Mouse (Mus musculus) granulocyte monocyte progenitor cell, adult 5-6 weeks (primary cell): Measurements from ENCODE around the gene Daam1. TPM values are rescaled to one million over a fixed set of nuclear protein-coding genes. Genes with fewer than 3 reads are reported as not detected.

ENCODE experiments used
- ATAC-seq: replicated peaks from 2 replicates; pipeline ENCODE4 v1.8.0; 2016; ENCODE audit warnings: mild to moderate bottlenecking, moderate TSS enrichment, inconsistent platforms; ENCODE audit not compliant: poor library complexity, severe bottlenecking
- total RNA-seq, 2 experiments: library from RNA; stranded (forward) in 1 of 2; stranded (reverse) in 1 of 2; fragments of 200-712, 200-1000 nt in 1 of 2; fragments of >200 nt in 1 of 2; fragmentation: Nextera tagmentation in 1 of 2; gene quantifications; 2 replicates each; pipeline ENCODE4 v1.2.3; 2014 to 2017

The Daam1 gene
- total RNA-seq, 2 experiments from 2014 or later, result 9.4 to 17.8 TPM

DNA sequence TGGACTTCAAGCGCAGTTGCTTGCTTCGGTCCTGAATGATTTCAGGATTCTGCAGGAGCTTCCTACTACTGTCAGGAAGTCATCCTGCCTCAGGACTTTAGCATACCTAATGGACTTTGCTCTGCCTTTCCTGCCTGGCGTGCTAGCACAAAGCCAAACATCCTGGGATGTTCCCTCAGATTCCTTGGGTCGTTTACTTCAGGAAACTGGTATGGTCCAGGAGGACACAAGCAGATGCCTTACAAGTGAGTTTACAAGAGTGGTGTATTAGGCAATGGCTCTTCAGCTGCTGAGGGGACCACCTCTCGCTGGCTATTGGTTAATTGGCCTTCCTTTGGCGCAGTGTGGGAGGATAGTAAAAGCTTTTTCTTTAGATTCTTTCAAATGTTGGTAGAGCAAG is 23.3 kb downstream of the Daam1 start:
- ATAC-seq, result no peak

DNA sequence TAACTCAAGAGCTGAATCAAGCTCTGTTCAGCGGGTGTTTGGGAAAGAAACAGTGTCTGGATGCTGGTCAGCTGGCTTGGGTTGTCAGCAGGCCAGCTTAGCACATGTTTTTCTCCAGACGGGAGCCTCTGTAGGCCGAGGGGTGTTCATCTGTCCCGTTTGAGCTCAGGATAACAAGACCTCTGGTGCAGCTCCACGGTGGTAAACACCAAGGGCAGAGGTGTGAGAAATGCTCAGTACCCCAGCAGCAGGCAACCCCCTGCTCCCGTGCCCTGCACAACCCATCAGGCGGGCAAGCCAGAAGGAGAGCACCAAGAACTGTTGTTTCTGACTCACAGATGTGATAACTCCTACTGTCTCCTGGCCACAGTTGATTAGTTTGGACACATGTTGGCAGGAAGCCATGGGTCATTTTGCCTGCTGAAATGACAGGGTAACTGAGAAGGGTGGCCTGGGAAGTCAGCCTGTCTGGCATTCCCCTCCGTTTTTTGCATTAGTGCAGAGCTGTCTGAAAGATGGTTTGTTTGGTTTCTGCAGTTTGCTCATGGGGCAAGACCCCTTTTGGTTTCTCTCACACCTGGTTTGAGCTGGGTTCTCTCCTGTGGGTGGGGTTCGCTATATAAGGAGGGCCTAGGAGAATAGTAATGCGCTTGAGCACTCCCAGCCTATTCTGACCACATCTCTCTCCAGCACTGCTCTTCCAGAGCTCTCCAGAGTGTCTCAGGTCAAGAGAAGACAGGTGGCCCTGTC is 25.0 kb downstream of the Daam1 start:
- no peak for ATAC-seq

DNA sequence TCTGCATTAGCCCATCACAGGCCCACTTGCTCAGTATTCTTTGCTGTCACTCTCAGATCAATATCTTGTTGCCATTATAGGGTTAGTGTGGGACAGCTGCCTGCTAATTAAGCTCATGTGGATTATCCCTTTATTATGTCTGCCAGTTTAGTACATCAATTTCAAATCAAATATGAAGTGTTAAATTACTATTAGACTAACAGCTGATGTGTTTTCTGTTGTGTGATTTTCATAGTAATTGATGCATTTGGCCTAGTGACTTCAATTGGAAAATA is 25.5 kb downstream of the Daam1 start:
- ATAC-seq, result no peak

DNA sequence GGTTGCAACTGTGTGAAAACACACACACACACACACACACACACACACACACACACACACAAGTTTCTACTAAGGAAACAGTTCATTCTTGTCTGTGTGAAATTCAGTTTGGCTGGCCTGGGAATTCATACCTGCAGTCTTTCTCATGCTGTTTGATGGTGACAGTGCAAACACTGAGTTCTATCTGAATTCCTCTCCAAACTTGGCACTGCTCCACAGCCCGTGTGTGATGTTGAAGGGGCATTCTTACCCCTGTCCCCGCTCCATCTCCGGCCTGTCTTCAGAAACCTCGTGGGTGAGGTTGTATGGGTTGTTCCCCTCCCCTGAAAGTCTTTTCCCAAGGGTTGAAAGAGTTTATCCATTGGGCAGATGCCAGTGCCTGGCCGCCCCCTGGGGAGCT is 28.2 kb downstream of the Daam1 start:
- no peak for ATAC-seq

DNA sequence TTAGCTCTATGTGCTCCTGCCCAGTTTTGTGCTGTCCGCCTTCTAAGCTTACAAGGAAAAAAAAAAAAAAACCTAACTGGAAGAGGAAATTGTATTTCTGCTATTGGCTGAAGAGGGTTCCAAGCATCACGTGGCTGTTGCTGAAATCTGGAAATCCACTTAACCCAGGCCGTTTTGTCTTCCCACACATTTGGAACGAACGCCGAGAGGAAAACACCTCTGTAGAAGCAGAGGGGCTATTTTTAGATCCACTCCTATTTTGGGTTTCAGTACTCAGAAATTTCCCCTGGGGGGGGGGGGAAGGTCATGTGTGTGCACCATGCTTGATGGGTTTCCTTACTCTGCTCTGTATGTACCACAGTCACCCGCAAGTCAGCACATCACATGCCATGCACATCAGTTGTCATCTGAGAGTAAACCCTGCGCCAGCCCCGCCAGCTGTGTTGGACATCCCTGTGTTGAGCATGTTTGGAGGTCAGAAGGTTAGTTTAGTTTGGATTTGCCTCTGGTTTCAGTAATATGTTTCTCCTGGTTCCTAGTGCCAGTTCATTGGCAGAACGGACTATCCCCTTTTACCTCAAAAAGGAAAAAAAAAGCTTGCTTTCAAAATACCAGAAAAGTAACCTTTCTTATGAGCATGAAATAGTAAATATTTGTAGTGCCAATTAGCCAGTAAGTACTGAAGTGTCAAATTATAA is 33.1 kb downstream of the Daam1 start:
- ATAC-seq, result no peak

DNA sequence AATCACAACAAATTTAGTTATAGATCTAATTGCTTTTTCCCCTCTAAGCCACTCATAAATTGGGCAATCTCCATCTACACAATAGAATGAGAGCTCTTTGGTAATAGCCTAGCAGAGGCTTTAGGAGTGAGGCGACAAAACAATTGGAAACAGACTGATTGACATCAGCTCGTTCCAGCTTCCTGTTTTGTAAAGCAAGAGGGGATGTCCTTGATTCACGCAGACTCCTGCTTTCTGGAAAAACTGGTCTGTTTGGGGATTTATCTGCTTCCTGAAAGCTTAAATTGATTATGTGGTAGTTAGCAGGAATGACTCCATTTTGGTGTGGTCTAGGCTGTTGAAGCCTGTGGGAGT is 33.6 kb downstream of the Daam1 start:
- no peak for ATAC-seq

DNA sequence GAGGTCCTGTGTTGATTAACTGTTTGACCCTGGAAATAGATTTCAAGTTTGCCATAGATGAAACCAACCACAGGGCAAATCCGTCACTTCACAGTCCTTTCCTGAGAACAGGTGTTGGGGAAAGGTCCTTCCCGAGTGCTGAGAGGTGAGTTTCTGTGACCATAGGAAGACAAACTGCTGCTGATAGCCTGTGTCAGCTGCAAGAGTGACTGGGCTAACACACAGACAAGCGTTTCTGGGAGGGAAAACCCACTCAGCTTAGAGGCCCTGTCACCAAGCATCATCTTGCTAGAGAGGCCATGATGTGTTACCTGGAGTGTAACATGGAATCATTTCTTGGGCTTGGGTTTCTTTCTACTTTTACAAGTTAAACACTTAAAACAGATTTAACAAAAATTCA is 35.1 kb downstream of the Daam1 start:
- ATAC-seq, result no peak

DNA sequence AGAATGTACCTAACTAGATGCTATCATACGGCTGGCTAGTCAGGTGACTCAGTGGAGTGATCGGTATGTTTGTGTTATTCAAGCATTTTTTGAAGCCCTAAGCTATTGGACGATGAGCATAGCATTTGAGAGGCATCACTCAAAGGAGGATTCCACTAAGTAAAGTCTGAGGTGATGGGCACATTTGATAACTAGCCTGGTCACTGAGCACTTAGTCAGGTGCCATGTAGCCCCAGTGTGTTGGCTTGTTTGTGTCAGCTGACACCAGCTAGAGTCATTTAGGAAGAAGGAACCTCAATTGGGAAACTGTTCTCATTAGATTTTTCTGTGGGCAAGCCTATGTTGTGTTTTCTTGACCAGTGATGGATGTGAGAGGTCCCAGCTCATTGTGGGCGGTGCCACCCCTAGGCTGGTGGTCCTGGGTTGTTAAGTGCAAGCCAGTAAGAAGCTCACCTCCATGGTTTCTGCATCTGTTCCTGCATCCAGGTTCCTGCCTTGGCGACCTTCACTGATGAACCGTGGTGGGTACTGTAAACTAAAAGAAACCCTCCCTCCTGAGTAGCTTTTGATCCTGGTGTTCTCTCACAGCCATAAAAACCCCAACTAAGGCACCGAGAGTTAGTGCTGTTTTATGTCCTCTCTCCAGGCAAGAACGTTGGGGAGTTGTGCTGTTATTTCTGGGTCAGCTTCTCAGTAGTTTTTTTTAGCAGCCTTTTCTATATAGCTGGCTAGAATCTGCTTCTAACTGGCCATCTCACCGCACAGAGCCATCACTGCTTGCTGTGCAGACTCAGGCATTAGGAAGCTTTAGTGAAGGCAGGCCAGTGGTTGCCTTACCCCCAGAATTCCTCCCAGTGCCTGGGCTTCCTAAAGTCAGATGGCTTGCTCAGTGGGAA is 36.7 kb downstream of the Daam1 start:
- ATAC-seq, result no peak

DNA sequence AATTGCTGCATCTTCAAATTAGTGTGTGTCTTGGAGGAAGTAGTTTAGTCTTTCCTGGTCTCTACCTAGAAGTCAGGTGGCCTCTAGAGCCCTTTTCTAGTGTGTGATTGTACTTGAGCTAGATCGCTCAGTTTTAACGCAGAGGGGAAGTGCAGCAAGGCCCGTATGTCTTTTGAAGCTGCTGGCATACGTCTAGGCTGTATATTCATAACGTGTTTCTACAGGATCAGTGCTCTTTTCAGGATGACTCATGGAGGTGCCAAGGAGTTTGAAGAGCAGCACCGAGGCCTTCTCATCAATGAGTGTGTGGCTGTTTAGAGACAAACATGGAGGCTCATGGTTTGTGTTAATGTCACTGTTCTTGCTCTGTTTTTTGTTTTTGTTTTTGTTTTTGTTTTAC is 39.8 kb downstream of the Daam1 start:
- no peak for ATAC-seq

DNA sequence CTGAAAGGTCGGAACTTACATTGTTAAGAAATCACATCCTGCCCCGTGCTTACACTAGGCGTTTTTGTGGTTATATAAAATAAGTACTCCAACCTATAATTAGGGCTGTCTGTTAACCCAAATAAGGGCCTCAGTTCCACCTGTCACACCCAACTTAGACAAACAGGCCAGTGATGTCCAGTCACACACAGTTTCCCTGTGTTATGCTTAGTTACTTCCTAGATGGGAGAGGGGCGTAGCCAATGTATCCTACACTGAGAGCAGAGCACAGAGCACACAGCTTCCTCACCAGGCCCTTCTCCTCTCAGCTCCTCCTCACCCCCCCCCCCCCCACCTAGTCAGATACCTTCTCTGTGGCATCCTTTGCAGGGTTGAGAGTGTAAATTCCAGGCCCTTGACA is 41.5 kb downstream of the Daam1 start:
- ATAC-seq, result no peak; the same call in 1 of the 2 replicates

DNA sequence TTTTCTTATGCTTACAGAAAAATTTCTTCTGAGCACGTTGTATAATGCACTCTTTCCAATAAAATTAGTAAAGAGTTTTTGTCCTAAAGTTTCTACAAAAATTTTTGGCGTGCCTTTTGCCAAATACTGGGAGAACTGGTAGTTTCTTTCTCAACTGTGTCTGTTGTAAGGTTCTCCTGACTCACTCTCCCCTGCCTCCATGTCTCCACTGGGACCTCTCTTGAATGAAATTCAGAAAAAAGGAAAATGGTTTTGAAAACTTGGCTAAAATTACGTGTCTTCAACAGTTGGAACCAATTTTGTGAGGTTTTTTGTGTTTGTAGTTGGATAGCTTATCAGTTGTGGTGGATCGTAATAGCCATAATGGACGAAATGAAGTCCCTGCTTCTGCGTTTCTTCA is 43.7 kb downstream of the Daam1 start:
- no peak for ATAC-seq

DNA sequence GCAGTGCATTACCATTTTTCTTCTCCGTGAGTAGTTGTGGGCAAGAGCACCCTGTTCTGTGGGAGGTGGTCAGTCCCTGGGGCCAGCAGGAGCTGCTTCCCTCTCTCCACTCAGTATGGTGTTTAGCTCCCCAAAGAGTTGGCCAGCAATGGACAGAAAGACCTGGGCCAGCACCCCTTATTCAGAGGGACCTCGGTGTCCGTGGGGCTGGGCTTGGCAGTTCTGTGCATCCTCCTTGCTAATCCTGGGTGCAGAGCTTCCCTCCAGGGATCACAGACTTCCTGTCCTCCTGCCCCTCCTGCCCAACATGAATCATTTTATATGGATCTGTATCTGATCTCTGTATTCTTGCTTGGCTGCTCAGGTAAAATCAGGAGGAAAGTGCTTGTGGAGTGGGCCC is 44.1 kb downstream of the Daam1 start:
- no peak for ATAC-seq

DNA sequence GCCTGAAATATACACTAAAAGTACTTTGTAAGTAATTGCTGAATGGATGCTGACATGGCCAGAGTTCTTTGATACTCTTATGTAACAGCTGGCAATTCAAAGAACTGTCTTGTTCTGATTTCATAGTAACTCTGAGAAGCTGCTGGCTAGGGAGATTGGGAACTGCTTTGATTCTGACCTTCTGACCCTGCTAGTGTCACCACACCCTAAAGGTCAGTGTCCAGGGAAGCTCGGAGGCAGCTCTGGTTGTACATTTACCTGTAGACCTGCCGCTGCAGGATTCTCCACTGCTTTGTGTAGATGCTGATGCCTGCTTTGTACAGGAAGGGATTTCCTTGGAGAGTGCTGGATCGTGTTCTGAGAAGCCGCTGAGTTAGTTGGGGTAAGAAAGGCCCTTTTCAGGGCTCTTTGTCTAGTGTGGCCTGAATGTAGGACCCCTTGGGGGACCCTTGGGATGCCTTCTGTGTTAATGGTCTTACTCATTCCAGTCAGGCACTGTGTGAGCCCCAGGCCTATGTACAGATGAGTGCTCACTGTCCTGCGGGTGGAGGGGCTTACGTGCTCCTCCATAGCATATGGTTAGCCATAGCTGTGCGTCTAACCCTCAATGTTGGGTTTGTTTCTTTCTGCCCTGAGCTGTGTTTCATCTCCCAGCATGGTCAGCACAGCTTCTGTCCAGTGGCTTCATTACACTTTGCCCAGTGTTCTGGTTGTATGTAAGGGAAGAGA is 45.0 kb downstream of the Daam1 start:
- no peak for ATAC-seq

DNA sequence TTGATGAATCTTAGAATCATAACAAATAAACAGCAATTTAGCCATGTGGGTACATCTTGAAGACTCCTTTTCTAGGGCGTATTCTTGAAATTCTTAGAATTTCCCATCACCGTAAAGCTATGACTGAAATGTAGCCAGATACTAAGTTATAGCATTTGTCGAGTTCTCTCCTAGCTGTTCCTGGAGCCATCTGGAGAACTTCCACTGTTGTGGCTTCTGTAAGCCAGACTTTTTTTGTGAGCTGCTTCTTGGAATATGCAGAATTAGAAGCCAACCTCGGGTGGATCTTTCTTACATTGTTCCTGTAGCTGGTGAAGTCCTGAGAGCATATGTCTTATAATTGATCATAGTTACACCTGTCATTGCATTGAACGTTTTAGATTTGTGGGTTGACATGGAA is 50.1 kb downstream of the Daam1 start:
- no peak for ATAC-seq

DNA sequence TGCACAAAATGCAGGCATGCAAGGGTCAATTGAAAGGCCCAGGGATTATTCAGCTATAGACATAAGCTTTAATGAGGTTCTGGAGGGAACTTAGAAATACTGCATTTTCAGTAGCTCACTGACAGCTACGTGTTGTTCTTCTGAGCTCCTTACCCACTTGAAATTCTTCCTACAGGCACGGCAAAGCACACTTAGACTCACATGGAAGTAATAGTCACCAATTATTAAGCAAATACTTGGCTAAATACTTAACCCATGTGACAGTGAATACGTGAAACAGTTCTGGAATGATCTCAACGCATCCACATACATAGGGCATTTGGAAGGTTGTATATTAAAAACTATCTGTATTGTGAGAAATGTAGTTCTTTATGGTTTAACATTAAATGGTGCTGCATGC is 50.6 kb downstream of the Daam1 start:
- ATAC-seq, result no peak

DNA sequence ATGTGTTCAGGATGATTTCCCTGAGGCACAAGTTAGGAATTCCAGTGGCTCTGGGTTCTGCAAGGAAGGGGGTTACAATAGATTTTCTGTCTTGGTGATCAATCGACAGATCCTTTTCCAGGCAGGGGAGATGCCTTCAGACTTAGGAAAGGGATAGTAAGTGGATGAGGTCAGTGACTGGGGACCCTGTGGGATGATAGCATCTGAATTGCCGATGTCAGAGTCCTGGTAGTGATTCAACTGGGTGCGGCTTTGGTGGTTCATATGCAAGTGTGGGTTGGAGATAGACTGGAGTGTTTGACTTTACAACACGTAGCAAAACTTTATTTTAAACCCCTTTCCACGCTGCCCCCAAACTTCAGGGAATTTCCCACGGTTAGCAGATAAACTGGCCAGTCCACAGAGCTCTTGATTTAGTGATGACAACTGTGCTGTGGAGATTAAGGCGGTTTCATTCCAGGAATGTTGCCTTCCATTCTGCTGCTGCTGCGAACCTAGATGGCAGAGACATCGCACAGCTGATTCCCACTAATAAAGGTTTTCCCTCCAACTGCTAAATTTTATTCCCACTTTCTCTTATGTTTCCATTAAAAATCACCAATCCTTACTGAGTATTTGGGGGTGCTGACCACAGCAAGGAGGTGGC is 52.3 kb downstream of the Daam1 start:
- no peak for ATAC-seq

DNA sequence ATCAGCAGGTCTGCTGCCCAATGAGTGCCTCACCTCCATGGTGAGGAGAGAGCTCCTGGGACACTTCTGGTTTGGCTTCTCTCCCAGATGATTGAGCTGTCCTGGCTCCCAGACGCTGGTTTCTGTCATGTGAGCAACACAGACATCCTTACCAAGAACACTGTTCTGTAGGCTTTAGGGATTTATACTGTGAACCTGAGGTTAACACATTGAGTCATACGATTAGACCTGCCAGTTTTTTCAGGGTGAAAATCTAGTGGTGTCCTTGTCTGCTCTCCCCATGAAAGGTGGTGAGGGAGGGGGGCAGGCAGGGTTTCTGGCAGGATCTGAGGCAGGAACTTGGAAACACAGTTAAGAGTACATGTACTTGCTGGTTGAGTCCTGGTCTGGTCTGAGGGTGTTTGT is 54.3 kb downstream of the Daam1 start:
- no peak for ATAC-seq

DNA sequence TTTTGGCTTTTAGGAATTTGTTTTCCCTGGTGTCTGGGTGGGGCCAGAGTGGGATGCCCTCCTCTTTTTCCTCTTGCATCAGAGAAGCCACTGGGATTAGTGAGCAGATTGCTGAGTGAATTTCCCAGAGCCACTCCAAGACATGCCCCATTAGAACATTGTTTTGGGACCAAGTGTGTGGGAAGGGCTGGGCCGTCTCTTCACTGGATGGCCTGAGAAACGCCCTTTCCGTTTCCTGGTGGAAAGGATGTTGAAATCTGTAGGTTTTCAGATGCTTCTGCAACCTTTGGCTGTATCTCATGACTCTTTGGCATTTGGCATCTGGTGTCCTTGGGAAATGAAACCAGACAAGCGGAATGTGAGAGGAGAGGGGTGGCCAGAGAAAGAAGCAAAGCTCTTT is 54.8 kb downstream of the Daam1 start:
- ATAC-seq, result peak; percentile 78

DNA sequence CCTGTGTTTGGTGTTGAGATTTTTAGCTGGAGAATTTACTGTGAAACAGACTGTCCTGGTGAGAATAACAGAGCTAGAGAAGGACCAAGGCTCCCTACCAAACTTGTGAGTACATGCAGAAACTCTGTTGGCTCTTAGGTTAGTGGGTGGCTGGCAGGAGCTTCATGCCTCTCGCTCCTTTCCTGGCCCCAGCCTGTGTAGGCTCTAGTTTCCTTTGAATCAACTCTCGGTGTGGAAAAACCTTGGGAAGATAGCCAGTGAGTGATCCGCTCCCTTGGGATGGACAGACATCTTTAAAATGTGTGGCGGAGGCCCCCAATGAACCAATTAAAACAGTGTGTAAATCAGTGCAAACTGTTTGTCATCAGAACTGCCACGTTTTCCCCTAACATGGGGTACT is 55.5 kb downstream of the Daam1 start:
- no peak for ATAC-seq

DNA sequence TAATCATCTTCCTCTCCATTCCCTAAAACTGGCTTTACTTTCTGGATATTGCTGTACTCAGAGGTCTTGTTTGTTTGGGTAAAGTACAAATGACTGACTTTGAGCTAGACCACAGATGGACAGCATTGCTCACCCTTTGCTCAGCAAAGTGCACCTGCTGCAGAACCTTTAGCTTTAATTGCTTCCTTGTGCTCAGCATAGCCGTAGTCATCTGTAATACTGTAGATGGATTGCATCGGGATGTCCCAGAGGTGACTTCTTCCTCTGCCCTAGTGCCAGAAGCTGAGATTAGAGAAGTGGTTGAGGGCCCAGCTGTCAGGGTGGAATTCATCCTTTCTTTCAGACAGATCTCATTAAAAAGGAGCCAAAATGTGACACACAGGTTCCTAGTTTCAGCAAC is 56.1 kb downstream of the Daam1 start:
- 0 out of 2 replicates have a peak, but pooled peaks have one; percentile 11 for ATAC-seq
